Mouse (Mus musculus) hematopoietic stem cell, adult 5-6 weeks (primary cell): ENCODE measurements at regions not wholly inside any gene's neighbourhood (a gene's known extent, or its start where the extent isn't known, plus 50 kb on each side); places are given as distances from the start of the nearest gene placed in this dataset.
"Not testable (repeated sequence)": the region's sequence is repeated elsewhere in the genome, so short reads cannot be mapped to it uniquely, and the experiment has no call there.

Source experiments
- ATAC-seq, 2 experiments: fragments of 125-278 bp in 1 of 2; replicated peaks in 1 of 2; 2 replicates each; pipeline ENCODE4 v1.8.0; 2016 to 2017; ENCODE audit warnings: inconsistent platforms in 2 of 2, mild to moderate bottlenecking in 2 of 2, moderate number of reproducible peaks in 2 of 2, low read depth in 1 of 2, moderate TSS enrichment in 1 of 2; ENCODE audit not compliant: low FRiP score in 2 of 2, poor library complexity in 2 of 2, severe bottlenecking in 2 of 2, insufficient read depth in 1 of 2, low TSS enrichment in 1 of 2

GRCm38 (mm10) chr1:14688041-14688440, 1405.1 kb downstream of the 4930444P10Rik start:
- ATAC-seq, result not testable (repeated sequence)

DNA sequence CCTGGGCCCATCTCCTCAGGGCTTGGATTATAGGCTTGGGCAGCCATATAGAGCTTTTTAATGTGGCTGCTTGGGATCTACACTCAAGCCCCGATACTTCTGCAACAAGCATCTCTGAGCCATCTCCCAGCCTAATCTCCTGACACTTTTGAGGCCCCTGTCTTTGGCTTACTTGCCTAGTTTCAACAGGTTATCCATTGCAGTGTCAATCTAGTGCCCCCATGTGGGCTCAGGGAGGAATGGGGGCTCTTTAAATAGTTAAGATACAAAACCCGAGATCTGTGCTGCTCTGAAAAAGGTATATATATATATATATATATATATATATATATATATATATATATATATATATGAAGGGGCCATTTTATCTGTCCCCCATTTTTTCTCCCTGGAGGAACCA, 1407.0 kb downstream of the 4930444P10Rik start:
- peak; percentile 45 to 56; a peak in 2 of 4 replicates for ATAC-seq

DNA sequence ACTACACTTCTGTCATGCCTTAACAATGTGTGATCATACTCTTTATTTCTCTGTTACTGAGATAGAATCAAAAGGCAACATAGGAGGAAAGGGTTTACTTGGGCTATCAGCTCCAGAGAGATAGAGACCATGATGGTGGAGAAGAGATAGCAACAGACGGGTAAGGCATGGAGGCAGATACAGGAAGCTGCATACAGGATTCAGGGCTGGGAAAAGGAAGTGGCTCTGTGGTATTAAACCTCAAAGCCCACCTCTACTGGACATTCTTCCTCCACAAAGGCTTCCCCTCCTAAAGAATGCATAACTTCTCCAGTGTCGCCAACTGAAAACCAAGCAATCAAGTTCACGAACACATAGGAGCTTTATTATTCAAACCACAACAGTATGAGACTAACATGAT, 1412.7 kb downstream of the 4930444P10Rik start:
- peak; percentile 65 to 69 for ATAC-seq

DNA sequence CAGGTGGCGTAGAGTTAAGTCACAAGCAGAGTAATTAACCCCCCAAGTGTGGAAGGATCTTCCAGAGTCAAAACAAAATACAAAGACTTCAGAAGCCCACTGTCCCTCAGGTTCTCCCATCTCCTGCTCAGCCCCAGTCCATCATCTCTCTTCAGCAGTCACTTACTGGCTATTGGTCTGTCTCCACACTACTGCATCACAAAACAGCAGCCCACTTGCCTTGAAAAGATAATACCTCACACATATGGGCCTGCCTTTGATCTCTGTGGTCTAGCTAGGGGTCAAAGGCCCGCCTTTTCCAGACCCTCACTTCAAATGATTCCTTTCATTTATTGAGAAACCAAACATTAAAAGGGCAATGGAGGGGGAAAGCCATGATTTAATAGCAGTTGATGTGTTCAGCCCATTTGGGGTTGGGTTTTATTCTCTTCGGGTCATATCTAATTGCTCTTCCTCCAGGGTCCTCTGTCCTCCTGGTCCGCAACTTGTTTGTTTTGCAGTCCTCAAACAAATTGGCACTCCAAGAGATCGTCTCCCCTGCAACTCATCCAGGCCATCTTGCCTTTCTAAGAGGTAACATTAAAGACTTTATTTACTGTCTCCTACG, 1420.6 kb downstream of the 4930444P10Rik start:
- no peak for ATAC-seq

DNA sequence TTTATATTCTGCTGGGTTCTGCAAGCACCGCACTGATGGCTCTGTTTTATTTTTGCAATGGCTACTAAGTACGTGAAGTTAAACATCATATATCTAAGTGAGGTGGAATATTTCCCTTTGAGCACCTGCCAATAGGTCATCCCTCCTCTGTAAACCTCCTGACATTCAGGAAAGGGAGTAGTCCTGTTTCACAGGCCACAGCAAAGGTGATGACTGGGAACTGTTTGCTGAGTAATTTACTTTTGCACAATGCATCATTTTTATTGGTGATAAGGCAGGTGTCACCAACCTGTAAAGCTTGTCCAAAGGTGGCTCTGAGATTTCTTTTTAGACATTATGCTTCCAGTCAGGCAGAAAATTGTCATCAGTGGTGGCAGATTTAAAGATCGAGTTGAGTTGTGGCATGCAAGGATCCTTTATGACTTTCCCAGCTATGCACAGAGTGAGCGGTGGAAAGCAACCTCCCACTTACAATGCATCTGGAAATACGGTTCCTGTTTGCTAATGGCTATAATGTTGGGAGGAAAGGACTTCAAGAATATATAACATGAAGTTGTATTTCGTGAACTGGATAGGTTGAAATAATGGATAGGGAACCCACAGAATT, 1430.3 kb downstream of the 4930444P10Rik start:
- no peak for ATAC-seq

GRCm38 (mm10) chr1:14661854-14662253, 1431.3 kb downstream of the 4930444P10Rik start:
- peak; percentile 78 to 93 for ATAC-seq

DNA sequence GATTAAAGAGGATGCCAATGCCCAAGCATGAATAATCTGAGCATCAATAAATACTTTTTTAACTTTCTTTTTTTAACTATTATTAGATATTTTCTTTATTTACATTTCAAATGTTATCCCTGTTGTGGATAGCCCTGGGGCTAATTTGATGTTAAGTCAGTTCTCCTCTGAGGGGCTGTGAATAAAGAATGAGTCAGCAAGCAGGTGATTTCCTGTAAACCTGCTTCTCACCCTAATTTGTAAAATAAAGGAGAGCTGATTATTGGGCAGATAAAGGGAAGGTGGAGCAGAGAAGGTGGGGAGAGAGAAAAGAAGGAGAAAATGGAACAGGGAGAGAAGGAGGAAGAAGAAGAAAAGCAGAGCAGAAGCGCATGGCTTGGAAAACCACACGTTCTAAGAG, 1442.8 kb downstream of the 4930444P10Rik start:
- ATAC-seq, result no peak

GRCm38 (mm10) chr1:14635642-14636263, 1457.4 kb downstream of the 4930444P10Rik start:
- ATAC-seq, result peak in 1 of 2 experiments; percentile 62; a peak in 2 of 4 replicates

- ATAC-seq, result no peak
Observed at GRCm38 (mm10) chr1:14631994-14632393, 1461.1 kb downstream of the 4930444P10Rik start.

DNA sequence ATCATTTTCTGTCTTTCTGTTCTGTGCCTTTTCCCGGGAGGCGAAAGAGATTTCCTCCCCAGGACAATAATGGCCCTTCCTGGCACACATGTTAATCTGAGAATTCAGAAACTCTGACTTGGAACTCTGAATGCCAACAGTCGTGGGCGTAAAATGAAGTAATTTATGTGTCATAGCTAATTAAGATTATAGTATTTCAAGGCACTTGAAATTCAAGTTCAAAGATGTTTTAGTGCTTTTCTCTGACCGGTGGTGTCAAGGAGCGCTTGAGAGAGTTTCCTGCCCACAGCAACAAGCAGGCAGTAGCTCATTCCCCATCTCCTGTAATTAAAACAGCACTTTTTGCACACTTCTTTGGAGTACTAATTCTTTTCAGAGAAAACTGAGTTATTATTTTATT, 1465.9 kb downstream of the 4930444P10Rik start:
- no peak for ATAC-seq

DNA sequence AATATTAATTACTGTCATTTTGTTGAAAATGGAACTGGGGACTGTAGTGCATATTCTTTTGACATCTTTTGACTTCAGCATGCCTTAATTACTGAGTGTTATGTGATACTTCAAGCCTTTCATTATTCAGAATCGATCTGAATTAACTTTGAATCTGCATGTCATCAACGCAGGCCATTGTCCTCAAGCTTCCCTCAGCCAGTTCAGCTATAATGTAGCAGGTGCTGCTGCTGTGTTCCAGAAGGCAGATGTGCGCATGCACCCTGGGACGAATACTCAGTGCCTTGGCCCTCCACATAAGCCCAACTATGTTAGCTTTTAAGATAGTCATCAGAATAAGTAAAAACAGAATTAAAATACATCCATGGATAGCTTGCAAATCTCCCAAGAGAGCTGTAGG, 1466.4 kb downstream of the 4930444P10Rik start:
- no peak for ATAC-seq

DNA sequence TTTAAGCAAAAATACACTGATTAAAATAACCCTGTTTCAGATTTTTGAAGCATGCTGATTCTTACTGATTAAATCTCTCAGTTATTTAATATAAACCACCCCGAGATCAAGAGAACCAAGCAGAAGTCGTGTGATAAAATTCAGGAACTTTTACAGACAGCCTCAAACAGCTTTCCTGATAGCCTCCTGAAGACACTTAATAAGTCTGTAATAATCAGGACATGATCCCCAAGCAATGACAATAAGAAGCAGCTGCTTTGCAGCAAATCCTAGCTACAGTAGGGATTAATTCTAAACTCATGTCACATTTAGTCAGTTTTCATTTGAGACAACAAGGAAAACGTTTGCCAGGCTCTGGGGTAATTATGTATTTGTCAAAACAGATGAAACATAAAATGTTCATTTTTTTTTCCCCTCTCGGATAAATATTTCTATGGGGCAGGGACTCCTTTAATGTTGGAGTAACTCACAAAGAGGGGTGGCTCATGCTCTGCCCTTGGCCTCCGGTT, 1472.1 kb downstream of the 4930444P10Rik start:
- ATAC-seq, result no peak

DNA sequence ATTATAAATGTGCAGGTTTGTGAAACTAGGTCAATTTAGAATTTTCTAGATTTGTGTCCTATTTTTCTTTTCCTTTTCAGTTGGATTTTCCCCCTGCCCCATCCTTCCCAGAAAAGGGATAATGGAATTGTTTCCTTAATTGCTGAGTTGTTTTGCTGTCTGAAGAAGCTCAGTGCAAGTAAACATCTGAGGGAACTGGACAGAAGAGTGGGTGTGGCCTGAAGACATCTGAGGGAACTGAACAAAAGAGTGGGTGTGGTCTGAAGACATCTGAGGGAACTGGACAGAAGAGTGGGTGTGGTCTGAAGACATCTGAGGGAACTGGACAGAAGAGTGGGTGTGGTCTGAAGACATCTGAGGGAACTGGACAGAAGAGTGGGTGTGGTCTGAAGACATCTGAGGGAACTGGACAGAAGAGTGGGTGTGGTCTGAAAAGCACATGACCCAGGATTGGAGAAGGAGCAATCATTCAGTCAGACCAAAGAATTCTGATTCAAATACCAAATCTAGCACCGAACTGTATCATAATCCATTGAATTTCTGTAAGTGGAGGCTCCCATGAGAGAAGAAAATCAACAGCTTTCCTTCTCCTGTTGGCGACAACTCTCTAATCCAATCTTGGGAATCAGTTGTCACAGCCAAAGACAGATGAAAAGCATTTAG, 1479.8 kb downstream of the 4930444P10Rik start:
- no peak for ATAC-seq

- ATAC-seq, result no peak
Observed at GRCm38 (mm10) chr1:14609054-14609453, 1484.1 kb downstream of the 4930444P10Rik start.

DNA sequence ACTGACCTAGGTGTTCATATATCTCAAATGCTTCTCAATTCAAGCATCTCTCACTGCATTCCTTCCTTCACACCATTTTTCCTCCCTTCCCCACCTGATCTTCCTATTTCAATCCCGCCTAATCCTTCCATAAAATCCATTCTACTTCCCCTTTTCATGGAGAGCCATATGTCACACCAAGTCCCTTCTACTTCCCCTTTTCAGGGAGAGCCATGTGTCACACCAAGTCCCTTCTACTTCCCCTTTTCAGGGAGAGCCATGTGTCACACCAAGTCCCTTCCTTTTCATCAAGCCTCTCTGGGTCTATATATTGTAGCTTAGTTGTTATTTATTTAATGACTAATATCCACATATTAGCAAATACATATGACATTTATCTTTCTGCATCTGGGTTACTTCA, 1497.2 kb downstream of the 4930444P10Rik start:
- ATAC-seq, result peak; percentile 100

DNA sequence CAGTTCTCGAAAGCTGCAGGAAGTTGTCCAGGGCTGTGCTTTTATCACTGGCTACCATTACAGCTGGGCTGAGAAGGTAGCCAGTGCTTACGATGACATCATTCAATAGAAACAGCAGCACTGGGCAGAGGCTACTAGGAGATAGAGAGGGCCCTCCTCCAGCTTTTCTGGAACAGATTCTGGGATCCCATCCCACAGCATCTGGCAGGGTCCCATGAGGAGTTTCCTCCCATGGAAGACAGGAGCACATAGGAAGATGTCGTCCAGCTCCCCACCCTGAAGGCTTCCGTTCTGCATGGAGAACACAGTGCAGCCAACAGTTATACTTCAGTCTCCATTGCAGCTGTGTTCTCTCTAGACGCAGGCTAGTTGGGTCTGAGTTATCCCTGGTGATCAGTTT, 1503.2 kb downstream of the 4930444P10Rik start:
- ATAC-seq, result no peak

DNA sequence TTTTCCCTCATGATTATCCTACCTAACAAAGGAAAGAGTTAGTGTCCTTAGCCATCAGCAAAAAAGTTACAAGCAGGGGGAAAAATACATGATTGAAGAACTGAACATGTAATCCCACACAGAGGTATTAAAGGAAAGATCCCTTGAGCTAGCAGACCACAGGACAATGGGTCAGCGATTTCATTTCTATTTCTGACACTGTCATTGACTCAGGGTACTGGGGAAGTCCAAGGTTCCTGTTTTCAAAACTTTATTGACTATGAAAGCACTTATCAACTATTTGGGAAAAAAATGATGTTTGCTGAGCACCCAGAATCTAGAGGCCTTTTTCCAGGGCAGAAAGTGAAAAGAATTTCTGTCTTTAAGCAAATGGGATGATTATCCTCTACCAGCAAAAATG, 1513.7 kb downstream of the 4930444P10Rik start:
- no peak for ATAC-seq

DNA sequence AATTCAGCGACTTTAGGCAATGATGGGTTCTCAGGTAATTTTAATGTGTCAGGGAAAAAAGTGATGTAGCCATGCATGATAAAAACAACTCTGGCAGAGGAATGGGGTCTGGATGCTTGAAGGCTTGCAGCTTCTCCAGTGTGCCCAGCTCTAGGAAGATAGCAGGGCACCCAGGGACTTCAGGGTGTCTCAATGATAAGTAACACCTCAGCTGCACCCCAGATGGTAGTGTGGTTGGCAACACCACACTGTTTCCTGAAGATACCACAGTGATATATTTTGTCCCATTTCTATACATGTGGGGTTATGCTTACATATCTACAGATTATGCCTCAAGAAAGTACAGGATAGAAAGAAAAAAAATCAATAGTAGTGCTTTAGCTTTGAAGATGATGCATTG, 1516.9 kb downstream of the 4930444P10Rik start:
- ATAC-seq, result no peak
